Mouse (Mus musculus) thymus, postnatal 0 days (tissue): Measurements from ENCODE around the gene Atg14. TPM values are rescaled to one million over a fixed set of nuclear protein-coding genes. Genes with fewer than 3 reads are reported as not detected.

Experiments used
- DNase-seq: peaks from one replicate; pipeline ENCODE4 v3.0.0-alpha.2; 2015; ENCODE audit warnings: low spot score
- polyA plus RNA-seq: library from polyadenylated mRNA; unstranded; fragments of >200 nt; fragmentation: Nextera tagmentation; extraction: Ambion mirVana; gene quantifications from 2 replicates; pipeline ENCODE4 v1.2.1, GENCODE M21; 2015

The Atg14 gene
- polyA plus RNA-seq, 1 experiment from 2014 or later = 9.8 TPM

DNA sequence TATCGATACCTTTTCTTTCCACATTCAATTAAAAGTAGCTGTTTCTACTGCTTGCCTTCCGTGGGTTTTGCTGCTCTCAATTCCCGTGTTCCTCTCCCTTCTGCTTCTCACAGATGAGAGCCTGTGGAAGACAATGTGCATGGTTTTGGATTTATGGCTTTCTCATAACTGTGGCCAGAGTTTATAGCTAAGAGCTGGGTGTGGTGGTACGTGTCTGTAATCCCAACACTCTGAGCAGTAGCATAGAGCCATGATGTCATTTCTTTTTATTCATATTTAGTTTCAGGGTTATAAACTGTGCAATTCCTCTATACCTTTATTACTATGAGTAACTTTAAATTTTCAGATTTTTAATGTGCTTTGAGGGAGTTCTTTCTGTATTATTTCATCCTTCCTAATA, 60.2 kb downstream of the Atg14 start:
- no peak for DNase-seq

DNA sequence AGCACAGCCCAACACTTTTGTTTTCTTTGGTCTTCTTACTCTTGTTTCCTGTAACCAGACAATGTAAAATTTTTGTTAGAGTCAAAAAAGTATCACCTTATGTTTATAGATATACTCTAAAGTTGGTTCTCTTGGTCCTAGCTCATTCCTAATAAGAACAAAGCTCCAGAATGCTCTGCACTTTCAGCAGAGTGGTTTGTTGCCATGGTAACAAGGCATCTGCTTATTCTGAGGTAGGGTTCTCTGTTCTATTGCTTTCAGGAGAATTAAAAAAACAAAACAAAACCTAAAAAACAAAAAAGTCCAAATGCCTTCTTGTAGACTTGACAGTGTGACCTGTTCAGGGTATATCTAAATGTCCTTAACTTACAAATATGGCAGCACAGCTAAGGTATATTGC, 62.4 kb downstream of the Atg14 start:
- DNase-seq = no peak

DNA sequence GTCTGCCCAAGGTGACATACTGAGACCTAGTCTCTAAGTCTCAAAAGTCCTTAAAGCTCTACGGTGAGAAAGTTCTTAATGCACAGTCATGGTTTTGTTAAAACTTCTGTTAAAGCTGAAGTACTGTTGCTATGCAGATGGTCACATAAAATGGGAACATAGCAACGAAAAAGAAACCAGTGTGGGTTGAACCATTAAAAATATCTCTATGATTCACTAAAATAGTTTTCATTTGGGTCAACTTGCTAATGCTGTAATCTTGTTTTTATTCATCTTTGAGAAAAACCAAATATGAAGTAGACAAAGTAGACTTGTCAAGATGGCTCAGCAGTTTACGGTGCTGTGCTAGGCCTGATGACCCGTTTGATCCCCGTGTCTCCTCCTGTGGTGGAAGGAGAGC, 63.8 kb downstream of the Atg14 start:
- no peak for DNase-seq

DNA sequence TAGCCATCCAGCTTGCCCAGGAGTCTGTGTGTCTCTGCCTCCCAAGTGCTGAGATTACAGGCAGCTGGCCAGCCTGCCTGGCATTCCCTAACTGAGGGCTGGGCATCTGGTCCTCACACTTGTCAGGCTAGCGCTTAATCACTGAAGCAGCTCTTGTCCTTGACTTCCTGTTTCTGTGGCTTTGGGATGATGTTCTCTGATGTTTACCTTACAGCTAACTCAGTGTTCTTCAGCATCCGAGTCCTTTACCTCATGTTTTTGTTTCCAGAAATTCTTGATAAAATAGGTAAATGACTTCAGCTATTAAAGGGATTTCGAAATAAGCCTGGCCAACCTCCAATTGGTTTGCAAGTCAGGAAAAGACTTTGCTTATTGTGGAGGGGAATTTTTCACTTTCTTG, 66.4 kb downstream of the Atg14 start:
- DNase-seq = no peak

DNA sequence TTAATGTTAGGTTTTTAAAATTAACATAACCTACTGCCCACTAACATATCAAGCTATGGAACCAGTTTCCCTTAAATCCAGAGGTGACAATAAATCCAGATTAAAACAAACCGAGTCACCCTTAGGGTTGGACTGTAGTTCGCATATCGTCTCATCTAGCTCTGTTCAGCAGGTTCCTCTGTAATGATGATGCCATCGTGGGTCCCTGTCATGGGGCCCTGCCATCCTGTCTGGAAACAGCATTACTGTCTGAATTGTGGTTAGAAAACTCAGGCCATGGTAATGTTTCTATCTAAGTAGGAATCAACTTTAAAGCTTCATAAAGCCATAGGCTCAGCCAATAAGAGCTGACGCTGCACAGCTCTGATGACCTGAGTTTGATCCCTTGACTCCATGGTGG, 71.8 kb downstream of the Atg14 start:
- DNase-seq = no peak

DNA sequence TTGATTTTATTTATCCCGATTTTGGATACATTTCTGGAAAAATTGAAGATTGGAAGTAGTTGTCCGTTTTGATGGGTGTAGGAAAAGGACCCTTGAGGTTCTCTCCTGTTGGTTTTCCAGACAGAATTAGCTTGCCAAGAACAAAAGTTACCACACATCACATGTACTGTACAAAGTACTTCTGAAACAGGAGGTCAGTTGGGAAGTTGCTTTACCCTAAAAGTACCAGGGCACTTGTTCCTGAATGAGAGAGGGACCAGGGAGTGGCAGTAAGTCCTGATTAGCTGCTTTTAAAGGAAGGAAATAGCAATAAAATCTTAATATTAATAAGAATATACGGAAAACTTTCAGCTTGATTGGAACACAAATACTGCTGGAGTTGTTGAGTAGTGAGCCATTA, 73.3 kb downstream of the Atg14 start:
- DNase-seq = no peak

DNA sequence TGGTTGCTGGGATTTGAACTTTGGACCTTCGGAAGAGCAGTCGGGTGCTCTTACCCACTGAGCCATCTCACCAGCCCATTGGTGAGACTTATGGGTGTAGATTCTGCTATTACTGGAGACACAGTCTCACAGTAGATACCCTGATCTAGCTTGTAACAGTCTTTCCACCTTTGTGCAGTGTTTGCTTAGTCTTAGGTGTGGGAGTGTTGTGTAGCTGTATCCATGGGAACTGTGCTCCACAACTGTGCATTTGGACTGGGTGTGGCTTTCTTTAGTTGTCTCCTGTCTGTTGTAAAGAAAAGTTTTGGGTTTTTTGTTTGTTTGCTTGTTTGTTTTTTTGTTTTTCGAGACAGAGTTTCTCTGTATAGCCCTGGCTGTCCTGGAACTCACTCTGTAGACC, 74.5 kb downstream of the Atg14 start:
- no peak for DNase-seq

DNA sequence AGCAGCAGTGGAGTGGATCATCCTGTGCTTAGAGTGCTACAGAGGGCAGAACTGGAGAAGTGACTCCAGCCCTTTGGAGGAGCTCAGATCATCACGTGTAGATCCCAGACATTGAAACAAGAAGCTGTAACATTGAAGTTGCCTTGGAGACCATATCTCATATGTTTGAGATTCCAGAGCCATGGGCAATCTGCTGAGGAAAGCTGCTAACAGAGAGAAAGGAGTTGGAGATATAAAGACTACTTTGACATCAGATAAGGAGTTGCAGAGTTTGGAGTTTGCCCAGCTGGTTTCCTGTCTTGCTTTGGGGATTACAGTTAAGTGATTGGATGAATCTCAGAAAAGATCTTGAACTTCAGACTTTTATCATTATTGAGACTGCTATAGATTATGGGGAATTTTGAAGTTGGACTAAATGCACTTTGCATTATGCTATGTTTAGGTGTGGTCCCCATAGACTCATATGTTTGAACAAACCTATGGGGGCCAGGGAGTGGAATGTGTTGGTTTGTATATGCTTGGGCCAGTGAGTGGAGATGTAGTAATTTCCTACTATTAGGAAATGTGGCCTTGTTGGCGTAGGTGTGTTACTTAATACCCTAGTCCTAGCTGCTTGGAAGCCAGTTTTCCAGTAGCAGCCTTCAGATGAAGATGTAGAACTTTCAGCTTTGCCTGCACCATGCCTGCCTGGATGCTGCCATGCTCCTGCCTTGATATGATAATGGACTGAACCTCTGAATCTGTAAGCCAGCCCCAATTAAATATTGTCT, 76.7 kb downstream of the Atg14 start:
- no peak for DNase-seq

Other genes with a start within 250 kb of the Atg14 start
- gene Lgals3, start 202.9 kb downstream of the Atg14 start, polyA plus RNA-seq = 75.2 and 79.9 TPM in 2 replicates
- 41.8 and 46.4 TPM in 2 replicates for gene Dlgap5, start 152.2 kb downstream of the Atg14 start, polyA plus RNA-seq
- 18.2 and 20.3 TPM in 2 replicates for gene Fbxo34, start 120.2 kb downstream of the Atg14 start, polyA plus RNA-seq
- 46.3 and 61.9 TPM in 2 replicates for gene Ktn1, start 77.8 kb upstream of the Atg14 start, polyA plus RNA-seq